Mouse (Mus musculus): ENCODE results near the gene Sec23ip. TPM values are rescaled to one million over a fixed set of nuclear protein-coding genes. Genes with fewer than 3 reads are reported as not detected.

The Sec23ip gene
- 116 TPM for polyA plus RNA-seq (2014; fragmentation: Illumina TruSeq; extraction: RNeasy Lipid Tissue Mini Kit (QIAGEN cat#74804); ENCODE audit: low read depth, low replicate concordance)

DNA sequence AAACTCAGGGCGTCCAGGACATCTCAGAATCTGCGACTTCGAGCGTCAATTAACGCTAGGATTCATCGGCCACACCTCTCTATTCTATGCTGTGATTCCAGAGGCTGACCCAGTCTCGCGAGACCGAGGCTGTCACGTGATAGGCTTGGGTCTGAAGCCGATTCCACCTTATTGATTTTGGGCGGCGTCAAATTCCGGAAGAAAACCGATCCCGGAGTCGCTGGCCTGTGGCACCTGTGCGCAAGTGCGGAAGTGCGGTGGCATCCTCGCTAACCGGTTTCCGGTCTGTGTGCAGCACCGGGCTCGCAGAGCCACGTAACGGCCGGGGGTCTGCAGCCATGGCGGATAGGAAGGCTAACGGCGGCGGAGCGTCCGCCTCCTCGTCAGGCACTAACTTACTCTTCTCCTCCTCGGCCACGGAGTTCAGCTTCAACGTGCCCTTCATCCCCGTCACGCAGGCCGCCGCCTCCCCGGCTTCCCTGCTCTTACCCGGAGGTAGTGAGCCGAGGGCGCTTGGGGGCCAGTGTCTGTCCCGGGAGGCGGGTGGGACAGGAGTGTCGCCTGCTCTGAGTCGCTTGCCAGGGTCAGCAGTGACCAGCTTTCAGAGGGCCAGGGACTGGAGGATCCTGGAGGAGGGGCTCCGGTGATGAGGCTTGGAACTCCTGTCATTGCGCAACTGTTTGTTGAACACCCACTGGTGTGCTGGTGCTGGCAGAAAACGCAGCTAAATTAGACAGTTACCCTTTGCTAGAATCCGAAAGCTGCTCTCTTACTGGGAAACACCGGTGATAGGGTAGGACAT, at the start of gene Sec23ip:
Sec23ip (plus strand) TSS at position 260 of the 802 bp plus-strand sequence.

DNA sequence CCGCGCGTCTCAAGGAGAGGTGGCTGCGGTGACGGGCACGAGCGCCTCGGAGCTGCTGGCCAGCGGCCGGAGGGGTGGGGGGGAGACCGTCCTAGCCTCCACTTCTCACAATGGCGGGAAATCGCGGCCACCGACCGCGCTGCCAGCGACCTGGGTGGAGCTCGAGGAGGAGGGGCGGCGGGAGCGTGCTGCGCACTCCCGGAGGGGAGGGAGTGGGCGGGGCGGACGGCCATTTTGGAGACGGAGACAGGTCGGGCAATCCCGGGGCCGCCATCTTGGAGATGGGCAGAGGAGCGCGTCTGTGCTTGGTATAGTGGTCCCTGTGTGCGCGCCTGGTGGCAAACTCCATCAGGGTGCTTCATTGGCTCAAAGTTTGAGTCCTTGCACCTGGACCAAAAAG, 4.4 kb upstream of the Sec23ip start, which contains the start of gene Mcmbp:
Mcmbp (minus strand) TSS at position 162 of the 400 bp plus-strand sequence.

Other genes starting within 250 kb of the Sec23ip start
- 9.8 TPM for gene Bag3, start 221.3 kb upstream of the Sec23ip start, polyA plus RNA-seq (2014; fragmentation: Illumina TruSeq; extraction: RNeasy Lipid Tissue Mini Kit (QIAGEN cat#74804); ENCODE audit: low read depth, low replicate concordance)
- 8.3 TPM for gene Inpp5f, start 133.6 kb upstream of the Sec23ip start, polyA plus RNA-seq (2014; fragmentation: Illumina TruSeq; extraction: RNeasy Lipid Tissue Mini Kit (QIAGEN cat#74804); ENCODE audit: low read depth, low replicate concordance)
- gene Mcmbp, start 4.4 kb upstream of the Sec23ip start, polyA plus RNA-seq (2014; fragmentation: Illumina TruSeq; extraction: RNeasy Lipid Tissue Mini Kit (QIAGEN cat#74804); ENCODE audit: low read depth, low replicate concordance): 12.9 TPM

Data from testis, adult 10 weeks (tissue).